Mouse (Mus musculus): ENCODE data around the gene Dph2.

The Dph2 gene

GRCm38 (mm10) chr4:117912131-117912561 is 20.3 kb upstream of the Dph2 start:
- DNase-seq (ENCODE audit: low read depth) = no peak

- DNase-seq (ENCODE audit: low read depth) = no peak
These were observed 17.1 kb upstream of the Dph2 start for GRCm38 (mm10) chr4:117908834-117909453.

- DNase-seq (ENCODE audit: low read depth) = no peak
These were observed 14.4 kb upstream of the Dph2 start for GRCm38 (mm10) chr4:117906196-117906595.

GRCm38 (mm10) chr4:117904761-117905160 is 12.9 kb upstream of the Dph2 start:
- no peak for DNase-seq (ENCODE audit: low read depth)

- DNase-seq (ENCODE audit: low read depth) = no peak
These were observed 12.3 kb upstream of the Dph2 start for GRCm38 (mm10) chr4:117904094-117904493.

- no peak for DNase-seq (ENCODE audit: low read depth)
These were observed 6.3 kb upstream of the Dph2 start for GRCm38 (mm10) chr4:117898111-117898510.

GRCm38 (mm10) chr4:117896031-117896430 is 4.2 kb upstream of the Dph2 start:
- no peak for DNase-seq (ENCODE audit: low read depth)

- DNase-seq (ENCODE audit: low read depth) = no peak
These were observed 3.5 kb upstream of the Dph2 start for GRCm38 (mm10) chr4:117895339-117895738.

GRCm38 (mm10) chr4:117894601-117895000 is 2.8 kb upstream of the Dph2 start:
- DNase-seq (ENCODE audit: low read depth) = no peak

- peak; percentile 72 for DNase-seq (ENCODE audit: low read depth)
These were observed 1.5 kb upstream of the Dph2 start for GRCm38 (mm10) chr4:117893376-117893775.

GRCm38 (mm10) chr4:117890750-117891149 is 1.1 kb downstream of the Dph2 start:
- no peak for DNase-seq (ENCODE audit: low read depth)

GRCm38 (mm10) chr4:117890031-117890430 is 1.8 kb downstream of the Dph2 start:
- no peak for DNase-seq (ENCODE audit: low read depth)

- DNase-seq (ENCODE audit: low read depth) = no peak
These were observed 2.4 kb downstream of the Dph2 start for GRCm38 (mm10) chr4:117889471-117889870.

- DNase-seq (ENCODE audit: low read depth) = no peak
These were observed 3.9 kb downstream of the Dph2 start for GRCm38 (mm10) chr4:117887920-117888319.

GRCm38 (mm10) chr4:117887133-117887532 is 4.7 kb downstream of the Dph2 start, which contains the start of gene Atp6v0b:
Atp6v0b (minus strand) TSS chr4:117887333.
- peak; percentile 92 for DNase-seq (ENCODE audit: low read depth)

- no peak for DNase-seq (ENCODE audit: low read depth)
These were observed 5.2 kb downstream of the Dph2 start for GRCm38 (mm10) chr4:117886644-117887043.

GRCm38 (mm10) chr4:117885994-117886393 is 5.8 kb downstream of the Dph2 start:
- DNase-seq (ENCODE audit: low read depth) = no peak

- DNase-seq (ENCODE audit: low read depth) = no peak
These were observed 6.7 kb downstream of the Dph2 start for GRCm38 (mm10) chr4:117885093-117885492.

- no peak for DNase-seq (ENCODE audit: low read depth)
These were observed 7.7 kb downstream of the Dph2 start for GRCm38 (mm10) chr4:117884146-117884545.

GRCm38 (mm10) chr4:117882701-117883691 is 8.8 kb downstream of the Dph2 start, which contains the start of gene B4galt2:
B4galt2 (minus strand) TSS chr4:117883487.
- DNase-seq (ENCODE audit: low read depth) = peak; percentile 20

GRCm38 (mm10) chr4:117878703-117879102 is 13.1 kb downstream of the Dph2 start:
- no peak for DNase-seq (ENCODE audit: low read depth)

GRCm38 (mm10) chr4:117878301-117878700 is 13.5 kb downstream of the Dph2 start:
- no peak for DNase-seq (ENCODE audit: low read depth)

- DNase-seq (ENCODE audit: low read depth) = no peak
These were observed 18.2 kb downstream of the Dph2 start for GRCm38 (mm10) chr4:117873615-117874014.
